Mouse (Mus musculus): ENCODE results near the gene Pfn1.

- TF ChIP-seq CTCF (IDR thresholded peaks at IDR 0.05; ENCODE audit: borderline replicate concordance, extremely low read depth, insufficient read depth, insufficient read length) (no peak), POLR2A (IDR thresholded peaks at IDR 0.05; ENCODE audit: borderline replicate concordance, extremely low read depth, insufficient read depth, insufficient read length, poor library complexity, severe bottlenecking) (no peak)
These were observed 33.9 kb upstream of the Pfn1 start for GRCm38 (mm10) chr11:70688372-70688771.

All from brain, embryonic 14.5 days (tissue).